In genomic region chr19:10054361-10055075, GRCm38 (mm10) we compare ENCODE assay signal across 12 mouse cellular contexts.
"Had no signal": no experiment of that assay in that cellular context is flagged by ENCODE, and none has a peak within 500 bp of the region (broad histone marks: within the 10 kb centered on the region; RNA-seq: fewer than 3 reads in every experiment).

No protein-coding gene starts in this region.

- H3K4me1 ChIP-seq: midbrain, embryonic 12.5 days had no signal

- DNase-seq: kidney, adult 8-10 months; kidney, postnatal 25 days; layer of hippocampus, adult 9-11 months; layer of hippocampus, postnatal 36 days; right cerebral cortex, postnatal 14 days; thymus, postnatal 4 days had no signal

- H3K27ac ChIP-seq: limb, embryonic 15.5 days; liver, embryonic 15.5 days; midbrain, embryonic 12.5 days; stomach, embryonic 15.5 days had no signal

- H3K9ac ChIP-seq: limb, embryonic 15.5 days; liver, embryonic 15.5 days; midbrain, embryonic 12.5 days; stomach, embryonic 15.5 days had no signal

- H3K4me2 ChIP-seq: limb, embryonic 15.5 days; liver, embryonic 15.5 days; midbrain, embryonic 12.5 days; stomach, embryonic 15.5 days had no signal

- ATAC-seq: intestine, embryonic 16.5 days; midbrain, embryonic 16.5 days had no signal

- H3K9me3 ChIP-seq: limb, embryonic 15.5 days; liver, embryonic 15.5 days; midbrain, embryonic 12.5 days; stomach, embryonic 15.5 days had no signal

- H3K27me3 ChIP-seq: limb, embryonic 15.5 days; liver, embryonic 15.5 days; midbrain, embryonic 12.5 days; stomach, embryonic 15.5 days had no signal

- H3K4me3 ChIP-seq: limb, embryonic 15.5 days; liver, embryonic 15.5 days; midbrain, embryonic 12.5 days; stomach, embryonic 15.5 days had no signal

- H3K36me3 ChIP-seq: midbrain, embryonic 12.5 days had no signal
